Mouse (Mus musculus) hindbrain, embryonic 12.5 days (tissue): Measurements from ENCODE around the gene Smad3. TPM values are rescaled to one million over a fixed set of nuclear protein-coding genes. Genes with fewer than 3 reads are reported as not detected.

ENCODE experiments used
- ATAC-seq: fragments of 200-750 bp; cut with Nextera tagmentation; 2 replicates; pipeline ENCODE4 v1.8.0; 2017; ENCODE audit warnings: moderate TSS enrichment; ENCODE audit not compliant: low FRiP score
- H3K27ac ChIP-seq: fragments of 300-500 bp; sonication (generic); 2 replicates; pipeline ENCODE4 v1.5.1; 2016; ENCODE audit warnings: mild to moderate bottlenecking
- H3K27me3 ChIP-seq: fragments of 300-500 bp; sonication (generic); 2 replicates; pipeline ENCODE4 v1.6.1; 2016; ENCODE audit warnings: mild to moderate bottlenecking
- H3K36me3 ChIP-seq: fragments of 300-500 bp; sonication (generic); 2 replicates; pipeline ENCODE4 v1.6.1; 2016; ENCODE audit warnings: mild to moderate bottlenecking
- H3K4me1 ChIP-seq: fragments of 300-500 bp; sonication (generic); 2 replicates; pipeline ENCODE4 v1.6.1; 2016
- H3K4me2 ChIP-seq: fragments of 300-500 bp; sonication (generic); replicated peaks from 2 replicates; pipeline ENCODE4 v1.6.1; 2016; ENCODE audit warnings: mild to moderate bottlenecking
- H3K4me3 ChIP-seq: fragments of 300-500 bp; sonication (generic); 2 replicates; pipeline ENCODE4 v1.5.1; 2016; ENCODE audit warnings: mild to moderate bottlenecking
- H3K9ac ChIP-seq: fragments of 300-500 bp; sonication (generic); 2 replicates; pipeline ENCODE4 v1.6.1; 2016; ENCODE audit warnings: mild to moderate bottlenecking, moderate library complexity
- H3K9me3 ChIP-seq: fragments of 300-500 bp; sonication (generic); replicated peaks from 2 replicates; pipeline ENCODE4 v1.6.1; 2016; ENCODE audit warnings: mild to moderate bottlenecking
- WGBS: fragments of 180-500 bp; shearing (Covaris S2); methylation state at CpG from one replicate; pipeline ENCODE4 v1.1.7; 2016; 5-methylcytosine and 5-hydroxymethylcytosine counted together
- polyA plus RNA-seq: library from polyadenylated mRNA; unstranded; fragments of >200 nt; fragmentation: Nextera tagmentation; extraction: Ambion mirVana; gene quantifications from 2 replicates; pipeline ENCODE4 v1.2.1, GENCODE M21; 2016

Gene Smad3
- polyA plus RNA-seq, 1 experiment from 2014 or later = 25.4 TPM

GRCm38 (mm10) chr9:63787086-63787485 is 29.3 kb upstream of the Smad3 start:
- Histone ChIP-seq H3K27me3 (peaks cover 2% of the 10 kb centered on the region; the same call in 1 of the 2 replicates), H3K4me1 (peaks cover 37% of the 10 kb centered on the region), H3K4me2 (no peak overlapping the region), H3K4me3 (no peak overlapping the region), H3K9ac (no peak overlapping the region), H3K27ac (no peak overlapping the region), H3K9me3 (no peaks in the 10 kb centered on the region), H3K36me3 (no peaks in the 10 kb centered on the region)
- ATAC-seq = no peak
- whole genome bisulfite sequencing = 19% methylated on average over 2 of the region's 2 CpGs

- WGBS = 11% methylated on average over 5 of the region's 5 CpGs
- Histone ChIP-seq H3K9me3 (no peaks in the 10 kb centered on the region), H3K27me3 (peaks cover 2% of the 10 kb centered on the region; the same call in 1 of the 2 replicates), H3K27ac (no peak overlapping the region), H3K4me3 (no peak overlapping the region), H3K9ac (no peak overlapping the region), H3K36me3 (no peaks in the 10 kb centered on the region), H3K4me1 (peaks cover 37% of the 10 kb centered on the region), H3K4me2 (no peak overlapping the region)
- no peak for ATAC-seq
Measured at GRCm38 (mm10) chr9:63786026-63786670, 28.4 kb upstream of the Smad3 start.

GRCm38 (mm10) chr9:63785492-63785891 is 27.7 kb upstream of the Smad3 start:
- no peaks in the 10 kb centered on the region for H3K36me3 ChIP-seq
- H3K4me3 ChIP-seq = no peak overlapping the region
- no peak overlapping the region for H3K27ac ChIP-seq
- H3K9me3 ChIP-seq = no peaks in the 10 kb centered on the region
- no peak overlapping the region for H3K9ac ChIP-seq
- H3K27me3 ChIP-seq = peaks cover 2% of the 10 kb centered on the region; the same call in 1 of the 2 replicates
- no peak for ATAC-seq
- no peak overlapping the region for H3K4me2 ChIP-seq
- WGBS = 68% methylated on average over 5 of the region's 5 CpGs
- H3K4me1 ChIP-seq = peaks cover 42% of the 10 kb centered on the region

GRCm38 (mm10) chr9:63784597-63784996 is 26.8 kb upstream of the Smad3 start:
- 85% methylated on average over 3 of the region's 3 CpGs for WGBS
- no peak overlapping the region for H3K4me2 ChIP-seq
- peaks cover 49% of the 10 kb centered on the region for H3K4me1 ChIP-seq
- ATAC-seq = no peak
- H3K4me3 ChIP-seq = no peak overlapping the region
- H3K36me3 ChIP-seq = no peaks in the 10 kb centered on the region
- H3K9me3 ChIP-seq = no peaks in the 10 kb centered on the region
- no peak overlapping the region for H3K27ac ChIP-seq
- no peak overlapping the region for H3K9ac ChIP-seq
- peaks cover 2% of the 10 kb centered on the region; the same call in 1 of the 2 replicates for H3K27me3 ChIP-seq

- H3K27ac ChIP-seq = no peak overlapping the region
Measured at GRCm38 (mm10) chr9:63782744-63783143, 24.9 kb upstream of the Smad3 start.

GRCm38 (mm10) chr9:63781714-63782464 is 24.1 kb upstream of the Smad3 start:
- Histone ChIP-seq H3K4me2 (no peak overlapping the region), H3K27ac (no peak overlapping the region), H3K4me1 (peaks cover 38% of the 10 kb centered on the region), H3K4me3 (no peak overlapping the region), H3K9me3 (no peaks in the 10 kb centered on the region), H3K9ac (no peak overlapping the region), H3K27me3 (peaks cover 7% of the 10 kb centered on the region), H3K36me3 (no peaks in the 10 kb centered on the region)
- no peak for ATAC-seq
- 79% methylated on average over 7 of the region's 7 CpGs for WGBS

More at GRCm38 (mm10) chr9:63782744-63783143, 24.9 kb upstream of the Smad3 start:
- Histone ChIP-seq H3K4me3 (no peak overlapping the region), H3K4me2 (no peak overlapping the region), H3K9ac (no peak overlapping the region), H3K36me3 (no peaks in the 10 kb centered on the region), H3K27me3 (peaks cover 3% of the 10 kb centered on the region), H3K9me3 (no peaks in the 10 kb centered on the region), H3K4me1 (peaks cover 46% of the 10 kb centered on the region)
- 12% methylated on average over 4 of the region's 4 CpGs for WGBS
- no peak for ATAC-seq

GRCm38 (mm10) chr9:63779950-63780887 is 22.4 kb upstream of the Smad3 start:
- WGBS = 53% methylated on average over 17 of the region's 17 CpGs

GRCm38 (mm10) chr9:63776735-63777134 is 18.9 kb upstream of the Smad3 start:
- Histone ChIP-seq H3K9ac (no peak overlapping the region), H3K27ac (no peak overlapping the region), H3K27me3 (peaks cover 4% of the 10 kb centered on the region; the same call in 1 of the 2 replicates), H3K4me3 (no peak overlapping the region), H3K36me3 (no peaks in the 10 kb centered on the region), H3K4me2 (no peak overlapping the region), H3K9me3 (no peaks in the 10 kb centered on the region), H3K4me1 (peaks cover 22% of the 10 kb centered on the region; the same call in 1 of the 2 replicates)
- no peak for ATAC-seq
- 80% methylated on average over 3 of the region's 3 CpGs for WGBS

More at GRCm38 (mm10) chr9:63779950-63780887, 22.4 kb upstream of the Smad3 start:
- H3K27ac ChIP-seq = no peak overlapping the region
- peaks cover 22% of the 10 kb centered on the region for H3K4me1 ChIP-seq
- H3K4me3 ChIP-seq = no peak overlapping the region
- no peak overlapping the region for H3K4me2 ChIP-seq
- H3K36me3 ChIP-seq = no peaks in the 10 kb centered on the region
- H3K9me3 ChIP-seq = no peaks in the 10 kb centered on the region
- ATAC-seq = no peak
- peaks cover 4% of the 10 kb centered on the region; the same call in 1 of the 2 replicates for H3K27me3 ChIP-seq
- no peak overlapping the region for H3K9ac ChIP-seq

GRCm38 (mm10) chr9:63774854-63775483 is 17.2 kb upstream of the Smad3 start:
- no peak for ATAC-seq
- no peaks in the 10 kb centered on the region for H3K9me3 ChIP-seq
- no peaks in the 10 kb centered on the region for H3K36me3 ChIP-seq
- H3K27ac ChIP-seq = no peak overlapping the region
- H3K9ac ChIP-seq = no peak overlapping the region
- H3K27me3 ChIP-seq = peaks cover 4% of the 10 kb centered on the region; the same call in 1 of the 2 replicates
- WGBS = 75% methylated on average over 6 of the region's 6 CpGs
- H3K4me1 ChIP-seq = peaks cover 17% of the 10 kb centered on the region; the same call in 1 of the 2 replicates
- H3K4me2 ChIP-seq = no peak overlapping the region
- no peak overlapping the region for H3K4me3 ChIP-seq

GRCm38 (mm10) chr9:63772452-63772851 is 14.7 kb upstream of the Smad3 start:
- Histone ChIP-seq H3K36me3 (no peaks in the 10 kb centered on the region), H3K27ac (no peak overlapping the region), H3K27me3 (peaks cover 1% of the 10 kb centered on the region; the same call in 1 of the 2 replicates), H3K9ac (no peak overlapping the region), H3K4me2 (no peak overlapping the region), H3K9me3 (no peaks in the 10 kb centered on the region), H3K4me1 (peaks cover 13% of the 10 kb centered on the region; the same call in 1 of the 2 replicates), H3K4me3 (no peak overlapping the region)
- ATAC-seq = no peak
- WGBS = 48% methylated on average over 10 of the region's 10 CpGs

GRCm38 (mm10) chr9:63771676-63772075 is 13.9 kb upstream of the Smad3 start:
- Histone ChIP-seq H3K4me3 (no peak overlapping the region), H3K9ac (no peak overlapping the region), H3K9me3 (no peaks in the 10 kb centered on the region), H3K36me3 (no peaks in the 10 kb centered on the region), H3K27ac (no peak overlapping the region), H3K4me2 (no peak overlapping the region), H3K4me1 (peaks cover 13% of the 10 kb centered on the region; the same call in 1 of the 2 replicates), H3K27me3 (no peaks in the 10 kb centered on the region)
- WGBS = 49% methylated on average over 5 of the region's 5 CpGs
- ATAC-seq = no peak
